Mouse (Mus musculus) liver, embryonic 13.5 days (tissue): Measurements from ENCODE around the gene Prkaca. TPM values are rescaled to one million over a fixed set of nuclear protein-coding genes. Genes with fewer than 3 reads are reported as not detected.
"Not testable (repeated sequence)": the region's sequence is repeated elsewhere in the genome, so short reads cannot be mapped to it uniquely, and the experiment has no call there.

Experiments used
- ATAC-seq: fragments of 200-750 bp; cut with Nextera tagmentation; 2 replicates; pipeline ENCODE4 v1.8.0; 2017; ENCODE audit warnings: low read depth, mild to moderate bottlenecking, moderate number of reproducible peaks, moderate library complexity
- DNase-seq: peaks from one replicate; pipeline ENCODE4 v3.0.0; 2022
- H3K27ac ChIP-seq: fragments of 300-500 bp; sonication (generic); 2 replicates; pipeline ENCODE4 v1.5.1; 2015; ENCODE audit warnings: moderate library complexity, mild to moderate bottlenecking, inconsistent platforms
- H3K27me3 ChIP-seq: fragments of 300-500 bp; sonication (generic); 2 replicates; pipeline ENCODE4 v1.6.1; 2015; ENCODE audit warnings: mild to moderate bottlenecking, inconsistent platforms
- H3K36me3 ChIP-seq: fragments of 300-500 bp; sonication (generic); 2 replicates; pipeline ENCODE4 v1.6.1; 2015; ENCODE audit warnings: mild to moderate bottlenecking, inconsistent platforms
- H3K4me1 ChIP-seq: fragments of 300-500 bp; sonication (generic); replicated peaks from 2 replicates; pipeline ENCODE4 v1.6.1; 2015; ENCODE audit warnings: inconsistent platforms
- H3K4me2 ChIP-seq: fragments of 300-500 bp; sonication (generic); 2 replicates; pipeline ENCODE4 v1.6.1; 2015; ENCODE audit warnings: inconsistent platforms, mild to moderate bottlenecking, moderate library complexity
- H3K4me3 ChIP-seq: fragments of 300-500 bp; sonication (generic); replicated peaks from 2 replicates; pipeline ENCODE4 v1.5.1; 2015; ENCODE audit warnings: mild to moderate bottlenecking, inconsistent platforms
- H3K9ac ChIP-seq: fragments of 300-500 bp; sonication (generic); 2 replicates; pipeline ENCODE4 v1.6.1; 2015; ENCODE audit warnings: mild to moderate bottlenecking, inconsistent platforms
- H3K9me3 ChIP-seq: fragments of 300-500 bp; sonication (generic); replicated peaks from 2 replicates; pipeline ENCODE4 v1.6.1; 2016; ENCODE audit warnings: inconsistent platforms
- WGBS: fragments of 180-500 bp; shearing (Covaris S2); methylation state at CpG from one replicate; pipeline ENCODE4 v1.1.7; 2015; ENCODE audit not compliant: insufficient replicate concordance; 5-methylcytosine and 5-hydroxymethylcytosine counted together
- polyA plus RNA-seq: library from polyadenylated mRNA; unstranded; fragments of >200 nt; fragmentation: Nextera tagmentation; extraction: Ambion mirVana; gene quantifications from 2 replicates; pipeline ENCODE4 v1.2.1, GENCODE M21; 2015

Prkaca gene
- polyA plus RNA-seq, 1 experiment from 2014 or later = 50.5 TPM

GRCm38 (mm10) chr8:84003612-84004246 is 30.9 kb downstream of the Prkaca start:
- Histone ChIP-seq H3K9me3 (no peaks in the 10 kb centered on the region), H3K4me3 (peak overlapping the region; percentile 65; the same call in 1 of the 2 replicates), H3K36me3 (peaks cover 45% of the 10 kb centered on the region), H3K4me2 (peak overlapping the region; percentile 88), H3K4me1 (peaks cover 56% of the 10 kb centered on the region), H3K27ac (peak overlapping the region; percentile 84), H3K9ac (peak overlapping the region; percentile 76; the same call in 1 of the 2 replicates), H3K27me3 (0 out of 2 replicates have a peak, but pooled peaks cover 3% of the 10 kb centered on the region)
- no peak for DNase-seq
- no peak for ATAC-seq
- 73% methylated on average over 6 of the region's 6 CpGs for WGBS

GRCm38 (mm10) chr8:84004533-84005201 is 31.9 kb downstream of the Prkaca start:
- WGBS = 1% methylated on average over 30 of the region's 30 CpGs
- Histone ChIP-seq H3K9ac (peak overlapping the region; percentile 76), H3K4me1 (peaks cover 46% of the 10 kb centered on the region), H3K27me3 (peaks cover 6% of the 10 kb centered on the region), H3K36me3 (peaks cover 36% of the 10 kb centered on the region), H3K4me2 (peak overlapping the region; percentile 88), H3K4me3 (peak overlapping the region; percentile 65), H3K9me3 (no peaks in the 10 kb centered on the region), H3K27ac (peak overlapping the region; percentile 84)
- DNase-seq (peak; percentile 85), ATAC-seq (peak; percentile 89)

- DNase-seq, H3K4me3 ChIP-seq, H3K9ac ChIP-seq, H3K9me3 ChIP-seq, ATAC-seq: not testable (repeated sequence)
- Histone ChIP-seq H3K27ac (0 out of 2 replicates have a peak overlapping the region, but pooled peaks have one; percentile 84), H3K4me1 (peaks cover 43% of the 10 kb centered on the region), H3K36me3 (peaks cover 27% of the 10 kb centered on the region), H3K27me3 (peaks cover 14% of the 10 kb centered on the region), H3K4me2 (peak overlapping the region; percentile 88; the same call in 1 of the 2 replicates)
- 79% methylated on average over 7 of the region's 7 CpGs for WGBS
Observed at GRCm38 (mm10) chr8:84005502-84005901, 32.7 kb downstream of the Prkaca start.

- no peak for ATAC-seq
- Histone ChIP-seq H3K4me3 (no peak overlapping the region), H3K4me2 (no peak overlapping the region), H3K9me3 (no peaks in the 10 kb centered on the region), H3K36me3 (0 out of 2 replicates have a peak, but pooled peaks cover under 1% of the 10 kb centered on the region), H3K27me3 (peaks cover 43% of the 10 kb centered on the region), H3K27ac (no peak overlapping the region), H3K4me1 (peaks cover 41% of the 10 kb centered on the region), H3K9ac (no peak overlapping the region)
- WGBS = 47% methylated on average over 7 of the region's 7 CpGs
- DNase-seq = no peak
Observed at GRCm38 (mm10) chr8:84008362-84008761, 35.6 kb downstream of the Prkaca start.

GRCm38 (mm10) chr8:84009876-84010275 is 37.1 kb downstream of the Prkaca start:
- H3K4me1 ChIP-seq = peaks cover 30% of the 10 kb centered on the region
- no peak overlapping the region for H3K9ac ChIP-seq
- H3K27me3 ChIP-seq = peaks cover 52% of the 10 kb centered on the region
- no peak overlapping the region for H3K27ac ChIP-seq
- no peak overlapping the region for H3K4me3 ChIP-seq
- DNase-seq (peak; percentile 34), ATAC-seq (no peak)
- no peaks in the 10 kb centered on the region for H3K36me3 ChIP-seq
- H3K9me3 ChIP-seq = no peaks in the 10 kb centered on the region
- WGBS = 2% methylated on average over 11 of the region's 11 CpGs
- H3K4me2 ChIP-seq = no peak overlapping the region

- peaks cover 23% of the 10 kb centered on the region for H3K4me1 ChIP-seq
- no peaks in the 10 kb centered on the region for H3K36me3 ChIP-seq
- H3K4me3 ChIP-seq = peak overlapping the region; percentile 56
- WGBS = 3% methylated on average over 83 of the region's 83 CpGs
- peak overlapping the region; percentile 71 for H3K4me2 ChIP-seq
- H3K27ac ChIP-seq = no peak overlapping the region
- DNase-seq = peak; percentile 32
- H3K27me3 ChIP-seq = peaks cover 55% of the 10 kb centered on the region
- peak; percentile 22; the same call in 1 of the 2 replicates for ATAC-seq
- no peak overlapping the region for H3K9ac ChIP-seq
- H3K9me3 ChIP-seq = no peaks in the 10 kb centered on the region
Observed at GRCm38 (mm10) chr8:84010625-84011611, 38.1 kb downstream of the Prkaca start.

- Histone ChIP-seq H3K27me3 (peaks cover 57% of the 10 kb centered on the region), H3K4me3 (peak within 1 kb of the TSS; percentile 56), H3K36me3 (no peaks in the 10 kb centered on the region), H3K4me1 (peaks cover 23% of the 10 kb centered on the region), H3K9ac (no peak within 1 kb of the TSS), H3K4me2 (peak within 1 kb of the TSS; percentile 71), H3K9me3 (no peaks in the 10 kb centered on the region), H3K27ac (no peak within 1 kb of the TSS)
- WGBS = under 1% methylated on average over 45 of the region's 45 CpGs
- ATAC-seq (no peak), DNase-seq (no peak)
Observed at GRCm38 (mm10) chr8:84011705-84012498, 39.1 kb downstream of the Prkaca start, which contains the start of gene 2210011C24Rik. 2210011C24Rik (minus strand) TSS chr8:84012171.

GRCm38 (mm10) chr8:84012499-84013165 is 39.8 kb downstream of the Prkaca start:
- H3K27me3 ChIP-seq = peaks cover 61% of the 10 kb centered on the region
- peak overlapping the region; percentile 56 for H3K4me3 ChIP-seq
- WGBS = 10% methylated on average over 35 of the region's 35 CpGs
- ATAC-seq (0 out of 2 replicates have a peak, but pooled peaks have one; percentile 11), DNase-seq (no peak)
- no peaks in the 10 kb centered on the region for H3K9me3 ChIP-seq
- no peak overlapping the region for H3K9ac ChIP-seq
- no peaks in the 10 kb centered on the region for H3K36me3 ChIP-seq
- no peak overlapping the region for H3K27ac ChIP-seq
- peak overlapping the region; percentile 71 for H3K4me2 ChIP-seq
- peaks cover 23% of the 10 kb centered on the region for H3K4me1 ChIP-seq

GRCm38 (mm10) chr8:84015833-84016232 is 43.0 kb downstream of the Prkaca start:
- Histone ChIP-seq H3K36me3 (no peaks in the 10 kb centered on the region), H3K27me3 (peaks cover 64% of the 10 kb centered on the region), H3K4me2 (no peak overlapping the region), H3K9ac (no peak overlapping the region), H3K4me3 (no peak overlapping the region), H3K4me1 (peaks cover 19% of the 10 kb centered on the region), H3K27ac (no peak overlapping the region), H3K9me3 (no peaks in the 10 kb centered on the region)
- no peak for ATAC-seq
- no peak for DNase-seq
- 73% methylated on average over 5 of the region's 5 CpGs for WGBS

GRCm38 (mm10) chr8:84019738-84020137 is 46.9 kb downstream of the Prkaca start:
- H3K9ac ChIP-seq = no peak overlapping the region
- peaks cover 10% of the 10 kb centered on the region; the same call in 1 of the 2 replicates for H3K4me1 ChIP-seq
- no peak overlapping the region for H3K4me3 ChIP-seq
- H3K9me3 ChIP-seq = no peaks in the 10 kb centered on the region
- no peak overlapping the region for H3K4me2 ChIP-seq
- DNase-seq = no peak
- no peak overlapping the region for H3K27ac ChIP-seq
- H3K36me3 ChIP-seq = no peaks in the 10 kb centered on the region
- 62% methylated on average over 9 of the region's 9 CpGs for WGBS
- no peak for ATAC-seq
- peaks cover 67% of the 10 kb centered on the region for H3K27me3 ChIP-seq
